Mouse (Mus musculus) midbrain, embryonic 16.5 days (tissue): ENCODE results near the gene Nit1. TPM values are rescaled to one million over a fixed set of nuclear protein-coding genes. Genes with fewer than 3 reads are reported as not detected.

Experiments
- ATAC-seq: fragments of 200-750 bp; cut with Nextera tagmentation; 2 replicates; pipeline ENCODE4 v1.8.0; 2017; ENCODE audit warnings: moderate TSS enrichment
- H3K27ac ChIP-seq: fragments of 300-500 bp; sonication (generic); 2 replicates; pipeline ENCODE4 v1.5.1; 2014; ENCODE audit warnings: mild to moderate bottlenecking, low read length, mixed read lengths
- H3K27me3 ChIP-seq: fragments of 300-500 bp; sonication (generic); 2 replicates; pipeline ENCODE4 v1.6.1; 2014; ENCODE audit warnings: low read depth, low read length, mixed read lengths; ENCODE audit not compliant: control insufficient read depth, insufficient read depth
- H3K36me3 ChIP-seq: fragments of 300-500 bp; sonication (generic); 2 replicates; pipeline ENCODE4 v1.6.1; 2014; ENCODE audit warnings: mild to moderate bottlenecking, low read length, moderate library complexity, mixed read lengths; ENCODE audit not compliant: control insufficient read depth, insufficient read depth
- H3K4me1 ChIP-seq: fragments of 300-500 bp; sonication (generic); 2 replicates; pipeline ENCODE4 v1.6.1; 2014; ENCODE audit warnings: mild to moderate bottlenecking, low read length, mixed read lengths; ENCODE audit not compliant: control insufficient read depth, insufficient read depth
- H3K4me2 ChIP-seq: fragments of 300-500 bp; sonication (generic); 2 replicates; pipeline ENCODE4 v1.6.1; 2014; ENCODE audit warnings: mild to moderate bottlenecking, low read length, mixed read lengths
- H3K4me3 ChIP-seq: fragments of 300-500 bp; sonication (generic); 2 replicates; pipeline ENCODE4 v1.5.1; 2014; ENCODE audit warnings: low read depth, mild to moderate bottlenecking, low read length, moderate library complexity, mixed read lengths
- H3K9ac ChIP-seq: fragments of 300-500 bp; sonication (generic); 2 replicates; pipeline ENCODE4 v1.6.1; 2014; ENCODE audit warnings: low read depth, low read length, mixed read lengths
- H3K9me3 ChIP-seq: fragments of 300-500 bp; sonication (generic); replicated peaks from 2 replicates; pipeline ENCODE4 v1.6.1; 2014; ENCODE audit warnings: mild to moderate bottlenecking, low read length, mixed read lengths; ENCODE audit not compliant: control insufficient read depth, poor library complexity, severe bottlenecking
- WGBS: fragments of 180-500 bp; shearing (Covaris S2); extraction: QIAGEN DNeasy Blood & Tissue Kit; methylation state at CpG from one replicate; pipeline ENCODE4 v1.1.7; 2014; 5-methylcytosine and 5-hydroxymethylcytosine counted together
- polyA plus RNA-seq: library from polyadenylated mRNA; unstranded; fragments of >200 nt; fragmentation: Nextera tagmentation; extraction: Ambion mirVana; gene quantifications from 2 replicates; pipeline ENCODE4 v1.2.1, GENCODE M21; 2015

The Nit1 gene
- 53.8 and 56.9 TPM in 2 replicates for polyA plus RNA-seq

- Histone ChIP-seq H3K4me3 (peak within 1 kb of the TSS; percentile 84), H3K36me3 (peaks cover 9% of the 10 kb centered on the region), H3K4me2 (peak within 1 kb of the TSS; percentile 75), H3K9ac (peak within 1 kb of the TSS; percentile 84), H3K4me1 (peaks cover 32% of the 10 kb centered on the region), H3K27me3 (no peaks in the 10 kb centered on the region), H3K9me3 (peaks cover 5% of the 10 kb centered on the region), H3K27ac (peak within 1 kb of the TSS; percentile 72)
- 1% methylated on average over 53 of the region's 53 CpGs for WGBS
- peak; percentile 94 for ATAC-seq
Measured at GRCm38 (mm10) chr1:171345225-171346094, at the start of gene Nit1, which contains the start of gene Pfdn2. TSS of gene Nit1 (minus strand) at chr1:171345646. TSS of gene Pfdn2 (plus strand) at chr1:171345670.

- Histone ChIP-seq H3K36me3 (no peaks in the 10 kb centered on the region), H3K9ac (no peak overlapping the region), H3K4me1 (no peaks in the 10 kb centered on the region), H3K27ac (no peak overlapping the region), H3K27me3 (no peaks in the 10 kb centered on the region), H3K9me3 (no peaks in the 10 kb centered on the region), H3K4me2 (no peak overlapping the region), H3K4me3 (no peak overlapping the region)
- WGBS: 88% methylated on average over 4 of the region's 4 CpGs
- ATAC-seq: no peak
Measured at GRCm38 (mm10) chr1:171390101-171390500, 44.7 kb upstream of the Nit1 start.

- WGBS: 83% methylated on average over 15 of the region's 15 CpGs
- no peak within 1 kb of the TSS for H3K4me2 ChIP-seq
- no peak within 1 kb of the TSS for H3K4me3 ChIP-seq
- no peak within 1 kb of the TSS for H3K9ac ChIP-seq
- no peak for ATAC-seq
- H3K36me3 ChIP-seq: no peaks in the 10 kb centered on the region
- no peaks in the 10 kb centered on the region for H3K4me1 ChIP-seq
- no peaks in the 10 kb centered on the region for H3K27me3 ChIP-seq
- no peaks in the 10 kb centered on the region for H3K9me3 ChIP-seq
- no peak within 1 kb of the TSS for H3K27ac ChIP-seq
Measured at GRCm38 (mm10) chr1:171388376-171389102, 43.1 kb upstream of the Nit1 start, which contains the start of gene Arhgap30. TSS of gene Arhgap30 (plus strand) at chr1:171388954.

GRCm38 (mm10) chr1:171387099-171387498 lies 41.7 kb upstream of the Nit1 start:
- Histone ChIP-seq H3K27me3 (no peaks in the 10 kb centered on the region), H3K4me3 (no peak overlapping the region), H3K36me3 (no peaks in the 10 kb centered on the region), H3K4me2 (no peak overlapping the region), H3K9ac (no peak overlapping the region), H3K27ac (no peak overlapping the region), H3K4me1 (no peaks in the 10 kb centered on the region), H3K9me3 (no peaks in the 10 kb centered on the region)
- 22% methylated on average over 6 of the region's 6 CpGs for WGBS
- ATAC-seq: no peak

- WGBS: 73% methylated on average over 9 of the region's 9 CpGs
- Histone ChIP-seq H3K36me3 (no peaks in the 10 kb centered on the region), H3K9me3 (no peaks in the 10 kb centered on the region), H3K27ac (no peak overlapping the region), H3K4me3 (no peak overlapping the region), H3K27me3 (no peaks in the 10 kb centered on the region), H3K9ac (no peak overlapping the region), H3K4me2 (no peak overlapping the region), H3K4me1 (peaks cover 3% of the 10 kb centered on the region; the same call in 1 of the 2 replicates)
- ATAC-seq: no peak
Measured at GRCm38 (mm10) chr1:171385171-171385570, 39.7 kb upstream of the Nit1 start.

DNA sequence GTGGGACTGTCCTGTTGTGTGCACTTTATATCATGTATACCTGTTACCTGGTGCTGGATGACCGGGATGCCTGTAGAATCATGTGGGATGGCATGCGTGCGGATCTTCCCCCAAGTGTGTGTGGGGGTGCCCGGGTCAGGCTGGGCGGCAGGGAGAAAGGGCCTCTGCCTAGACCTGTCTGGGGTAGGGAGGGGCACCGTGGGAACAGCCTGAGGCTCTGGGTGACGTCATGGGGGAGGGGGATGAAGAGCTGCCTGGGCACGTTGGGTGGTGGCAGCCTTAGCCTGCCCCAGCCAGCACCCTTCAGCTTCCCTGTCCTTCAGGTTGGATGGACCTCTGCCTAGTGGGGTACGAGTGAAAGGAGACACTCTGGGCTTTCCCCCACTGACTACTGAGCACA lies 38.9 kb upstream of the Nit1 start:
- Histone ChIP-seq H3K36me3 (no peaks in the 10 kb centered on the region), H3K27ac (no peak overlapping the region), H3K27me3 (no peaks in the 10 kb centered on the region), H3K9ac (no peak overlapping the region), H3K4me1 (peaks cover 3% of the 10 kb centered on the region; the same call in 1 of the 2 replicates), H3K4me2 (no peak overlapping the region), H3K4me3 (no peak overlapping the region), H3K9me3 (no peaks in the 10 kb centered on the region)
- WGBS: 67% methylated on average over 9 of the region's 9 CpGs
- no peak for ATAC-seq

- ATAC-seq: no peak
- Histone ChIP-seq H3K4me2 (no peak overlapping the region), H3K27me3 (no peaks in the 10 kb centered on the region), H3K9ac (no peak overlapping the region), H3K9me3 (no peaks in the 10 kb centered on the region), H3K4me3 (no peak overlapping the region), H3K4me1 (peaks cover 3% of the 10 kb centered on the region; the same call in 1 of the 2 replicates), H3K36me3 (no peaks in the 10 kb centered on the region), H3K27ac (no peak overlapping the region)
- 85% methylated on average over 11 of the region's 11 CpGs for WGBS
Measured at GRCm38 (mm10) chr1:171382096-171382620, 36.7 kb upstream of the Nit1 start.

DNA sequence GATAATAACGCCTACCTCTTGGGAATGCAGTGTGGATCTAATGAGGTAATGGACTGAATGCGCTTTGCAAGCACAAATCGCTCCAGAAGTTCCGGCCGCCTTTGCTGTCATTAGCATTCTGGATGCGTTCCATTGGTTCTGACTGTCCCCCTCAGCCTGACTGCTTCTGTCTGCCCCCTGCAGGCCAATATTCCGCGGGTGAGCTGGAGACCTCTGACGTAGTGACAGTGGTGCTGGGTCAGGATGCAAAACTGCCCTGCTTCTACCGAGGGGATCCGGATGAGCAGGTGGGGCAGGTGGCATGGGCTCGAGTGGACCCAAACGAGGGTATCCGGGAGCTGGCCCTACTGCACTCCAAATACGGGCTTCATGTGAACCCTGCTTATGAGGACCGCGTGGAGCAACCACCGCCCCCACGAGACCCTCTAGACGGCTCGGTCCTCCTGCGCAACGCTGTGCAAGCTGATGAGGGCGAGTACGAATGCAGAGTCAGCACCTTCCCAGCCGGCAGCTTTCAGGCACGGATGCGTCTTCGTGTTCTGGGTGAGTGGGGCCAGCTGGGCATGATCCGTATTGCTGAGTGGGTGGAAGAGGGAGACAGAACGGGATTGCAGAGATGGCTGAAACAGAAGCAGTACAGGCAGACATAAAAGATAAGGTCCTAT lies 34.6 kb upstream of the Nit1 start:
- Histone ChIP-seq H3K4me1 (peaks cover 3% of the 10 kb centered on the region; the same call in 1 of the 2 replicates), H3K27ac (no peak overlapping the region), H3K36me3 (no peaks in the 10 kb centered on the region), H3K4me2 (peak overlapping the region; percentile 67), H3K4me3 (peak overlapping the region; percentile 43), H3K27me3 (no peaks in the 10 kb centered on the region), H3K9me3 (no peaks in the 10 kb centered on the region), H3K9ac (peak overlapping the region; percentile 61)
- ATAC-seq: peak; percentile 86
- WGBS: 3% methylated on average over 31 of the region's 31 CpGs
